Mouse (Mus musculus) bone marrow, adult 2 months (tissue): ENCODE data around the gene Fam114a2. TPM values are rescaled to one million over a fixed set of nuclear protein-coding genes. Genes with fewer than 3 reads are reported as not detected.

Experiments used
- H3K27ac ChIP-seq: fragments of 200-500 bp; 2 replicates; pipeline ENCODE4 v1.5.1; 2012; ENCODE audit warnings: low read depth, mild to moderate bottlenecking, control low read depth, inconsistent platforms, low read length; ENCODE audit not compliant: control insufficient read depth, poor library complexity, insufficient read depth
- H3K4me1 ChIP-seq: fragments of 200-500 bp; 2 replicates; pipeline ENCODE4 v1.6.1; 2011; ENCODE audit warnings: low read length; ENCODE audit not compliant: control insufficient read depth, insufficient read depth
- H3K4me3 ChIP-seq: fragments of 200-500 bp; replicated peaks from 2 replicates; pipeline ENCODE3; 2011; ENCODE audit warnings: mild to moderate bottlenecking, low read depth, low read length, control low read depth; ENCODE audit not compliant: control insufficient read depth
- CTCF ChIP-seq: fragments of 200-500 bp; IDR thresholded peaks from 2 replicates; pipeline ENCODE4 v1.5.1; 2011; ENCODE audit warnings: low read length, control low read depth; ENCODE audit not compliant: control insufficient read depth, insufficient read depth
- POLR2A ChIP-seq: fragments of 200-500 bp; IDR thresholded peaks from 2 replicates; pipeline ENCODE4 v1.6.1; 2011; ENCODE audit warnings: low read depth, mild to moderate bottlenecking, control low read depth, low read length, borderline replicate concordance; ENCODE audit not compliant: control insufficient read depth
- WGBS: fragments of 180-500 bp; shearing (Covaris S2); methylation state at CpG from one replicate; pipeline ENCODE4 v1.1.7; 2018; 5-methylcytosine and 5-hydroxymethylcytosine counted together
- polyA plus RNA-seq: library from polyadenylated mRNA; stranded (reverse); fragments of >200 nt; gene quantifications from 2 replicates; pipeline ENCODE4 v1.2.4, GENCODE M21; 2011; ENCODE audit warnings: low replicate concordance; ENCODE audit not compliant: missing spikeins, insufficient read depth, insufficient read length

The Fam114a2 gene
- polyA plus RNA-seq, 1 experiment, result 31.0 TPM

GRCm38 (mm10) chr11:57525900-57526299 is 7.5 kb upstream of the Fam114a2 start:
- no peak for TF ChIP-seq CTCF
- TF ChIP-seq POLR2A, result no peak
- H3K27ac ChIP-seq, result no peak overlapping the region
- H3K4me3 ChIP-seq, result no peak overlapping the region
- 64% methylated on average over 3 of the region's 3 CpGs for WGBS
- no peaks in the 10 kb centered on the region; the same call in 1 of the 2 replicates for H3K4me1 ChIP-seq

- no peak overlapping the region for H3K27ac ChIP-seq
- H3K4me3 ChIP-seq, result no peak overlapping the region
- no peak for TF ChIP-seq CTCF
- TF ChIP-seq POLR2A, result no peak
- H3K4me1 ChIP-seq, result no peaks in the 10 kb centered on the region; the same call in 1 of the 2 replicates
These were observed 6.2 kb upstream of the Fam114a2 start for GRCm38 (mm10) chr11:57524597-57524996.

GRCm38 (mm10) chr11:57523418-57523817 is 5.0 kb upstream of the Fam114a2 start:
- 67% methylated on average over 3 of the region's 3 CpGs for WGBS
- Histone ChIP-seq H3K4me3 (no peak overlapping the region), H3K4me1 (peaks cover 1% of the 10 kb centered on the region), H3K27ac (no peak overlapping the region)
- no peak for TF ChIP-seq CTCF
- no peak for TF ChIP-seq POLR2A

- Histone ChIP-seq H3K4me3 (no peak overlapping the region), H3K27ac (no peak overlapping the region), H3K4me1 (peaks cover 1% of the 10 kb centered on the region)
- 82% methylated on average over 7 of the region's 7 CpGs for WGBS
- TF ChIP-seq POLR2A (no peak), CTCF (no peak)
These were observed 3.6 kb upstream of the Fam114a2 start for GRCm38 (mm10) chr11:57522046-57522445.

- Histone ChIP-seq H3K27ac (no peak overlapping the region), H3K4me1 (peaks cover 1% of the 10 kb centered on the region), H3K4me3 (no peak overlapping the region)
- TF ChIP-seq CTCF (no peak), POLR2A (no peak)
- 95% methylated on average over 3 of the region's 3 CpGs for WGBS
These were observed 2.8 kb upstream of the Fam114a2 start for GRCm38 (mm10) chr11:57521206-57521605.

- Histone ChIP-seq H3K4me3 (peak overlapping the region; percentile 36), H3K4me1 (peaks cover 1% of the 10 kb centered on the region), H3K27ac (no peak overlapping the region)
- TF ChIP-seq POLR2A, result no peak
- no peak for TF ChIP-seq CTCF
- 50% methylated on average over 5 of the region's 5 CpGs for WGBS
These were observed 887 bp upstream of the Fam114a2 start for GRCm38 (mm10) chr11:57519304-57519703.

GRCm38 (mm10) chr11:57518751-57519148 is 333 bp upstream of the Fam114a2 start:
- Histone ChIP-seq H3K4me1 (peaks cover 1% of the 10 kb centered on the region), H3K27ac (peak overlapping the region; percentile 62), H3K4me3 (peak overlapping the region; percentile 88)
- TF ChIP-seq POLR2A (no peak), CTCF (no peak)
- under 1% methylated on average over 15 of the region's 16 CpGs for WGBS

- H3K27ac ChIP-seq, result no peak overlapping the region
- no peak overlapping the region for H3K4me3 ChIP-seq
- TF ChIP-seq POLR2A (no peak), CTCF (no peak)
- peaks cover 1% of the 10 kb centered on the region for H3K4me1 ChIP-seq
- 72% methylated on average over 5 of the region's 5 CpGs for WGBS
These were observed 1.4 kb downstream of the Fam114a2 start for GRCm38 (mm10) chr11:57516946-57517441.

- no peak overlapping the region for H3K27ac ChIP-seq
- peaks cover 1% of the 10 kb centered on the region for H3K4me1 ChIP-seq
- no peak overlapping the region for H3K4me3 ChIP-seq
- WGBS, result 77% methylated on average over 5 of the region's 5 CpGs
- no peak for TF ChIP-seq CTCF
- no peak for TF ChIP-seq POLR2A
These were observed 3.2 kb downstream of the Fam114a2 start for GRCm38 (mm10) chr11:57515218-57515617.
